Mouse (Mus musculus): Measurements from ENCODE around the gene Cdk14. TPM values are rescaled to one million over a fixed set of nuclear protein-coding genes. Genes with fewer than 3 reads are reported as not detected.
"Not testable (repeated sequence)": the region's sequence is repeated elsewhere in the genome, so short reads cannot be mapped to it uniquely, and the experiment has no call there.

Cdk14 gene
- polyA plus RNA-seq, 1 experiment from 2014 or later, result 15.5 TPM

- no peak overlapping the region for H3K27ac ChIP-seq
- peaks cover 9% of the 10 kb centered on the region; the same call in 1 of the 2 replicates for H3K36me3 ChIP-seq (ENCODE audit: inconsistent target)
- H3K79me2 ChIP-seq (ENCODE audit: inconsistent target), result peaks cover 26% of the 10 kb centered on the region
- WGBS (ENCODE audit: missing documents), result 100% methylated on average over 1 of the region's 2 CpGs
- H3K4me3 ChIP-seq (ENCODE audit: inconsistent target), result no peak overlapping the region
Observed at GRCm38 (mm10) chr5:5246534-5247175, 173.5 kb downstream of the Cdk14 start.

DNA sequence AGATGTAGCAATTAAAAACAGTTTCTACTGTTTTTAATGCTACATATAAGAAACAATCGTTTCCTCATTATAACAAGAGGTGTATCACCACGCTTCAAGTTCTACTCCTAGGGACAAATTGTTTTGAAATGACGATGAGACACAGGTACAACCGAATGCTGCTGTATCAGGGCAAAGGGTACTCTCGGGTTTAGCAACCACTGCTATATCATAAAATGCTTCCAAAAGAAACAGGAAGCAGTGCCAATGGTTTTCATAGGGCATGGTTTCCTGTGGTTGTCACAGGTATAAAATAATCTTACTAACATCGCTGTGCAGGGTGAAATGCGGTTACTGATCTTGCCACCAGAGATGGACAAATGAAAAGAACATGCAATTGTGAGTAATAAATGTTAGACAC is 174.9 kb downstream of the Cdk14 start:
- H3K79me2 ChIP-seq (ENCODE audit: inconsistent target), result peaks cover 25% of the 10 kb centered on the region
- WGBS (ENCODE audit: missing documents), result 71% methylated on average over 7 of the region's 7 CpGs
- H3K36me3 ChIP-seq (ENCODE audit: inconsistent target), result peaks cover 9% of the 10 kb centered on the region; the same call in 1 of the 2 replicates
- H3K27ac ChIP-seq, result no peak overlapping the region
- H3K4me3 ChIP-seq (ENCODE audit: inconsistent target), result no peak overlapping the region

GRCm38 (mm10) chr5:5243648-5244047 is 176.5 kb downstream of the Cdk14 start:
- H3K36me3 ChIP-seq (ENCODE audit: inconsistent target), result peaks cover 6% of the 10 kb centered on the region; the same call in 1 of the 2 replicates
- no peak overlapping the region for H3K27ac ChIP-seq
- H3K79me2 ChIP-seq (ENCODE audit: inconsistent target), result peaks cover 28% of the 10 kb centered on the region
- no peak overlapping the region for H3K4me3 ChIP-seq (ENCODE audit: inconsistent target)

DNA sequence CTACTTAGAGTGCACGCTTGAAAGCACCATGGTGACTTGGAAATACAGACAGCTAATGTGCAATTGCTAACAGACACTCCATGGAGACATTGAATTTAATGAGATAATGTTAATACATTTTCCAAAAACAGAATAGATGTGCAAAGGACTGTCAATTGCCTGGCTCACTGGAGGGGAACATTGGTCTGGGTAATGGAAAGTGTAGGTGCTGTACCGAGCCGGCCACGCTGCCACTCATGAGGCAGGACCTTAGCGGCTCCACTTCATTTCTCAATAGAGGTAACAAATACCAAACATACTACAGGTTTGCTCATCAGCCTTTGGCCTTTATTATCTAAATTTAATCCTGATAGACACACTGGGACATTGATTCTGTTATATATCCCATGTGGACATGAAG is 177.4 kb downstream of the Cdk14 start:
- 93% methylated on average over 5 of the region's 5 CpGs for WGBS (ENCODE audit: missing documents)
- Histone ChIP-seq H3K36me3 (ENCODE audit: inconsistent target) (no peaks in the 10 kb centered on the region), H3K27ac (no peak overlapping the region), H3K4me3 (ENCODE audit: inconsistent target) (no peak overlapping the region), H3K79me2 (ENCODE audit: inconsistent target) (peaks cover 28% of the 10 kb centered on the region)

DNA sequence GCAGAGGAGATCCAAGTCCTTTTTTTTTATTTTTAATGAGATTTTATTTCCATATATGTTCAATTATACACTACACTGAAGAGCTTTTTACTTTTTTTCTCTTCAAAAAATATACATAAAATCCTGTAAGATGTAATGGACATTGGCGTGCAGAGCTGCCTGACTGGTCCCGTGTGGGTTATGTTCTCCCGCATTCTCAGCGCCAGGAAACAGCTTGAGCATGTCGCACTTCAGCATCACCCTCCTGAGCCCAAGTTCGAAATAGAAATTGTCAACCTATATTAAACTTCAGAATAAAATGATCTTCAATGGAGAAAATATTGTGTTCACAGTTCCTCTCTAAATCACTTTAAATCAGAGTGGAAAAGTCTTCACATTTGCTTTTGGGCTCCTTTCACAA is 179.0 kb downstream of the Cdk14 start:
- Histone ChIP-seq H3K36me3 (ENCODE audit: inconsistent target) (no peaks in the 10 kb centered on the region), H3K79me2 (ENCODE audit: inconsistent target) (peaks cover 22% of the 10 kb centered on the region), H3K4me3 (ENCODE audit: inconsistent target) (no peak overlapping the region), H3K27ac (no peak overlapping the region)
- 95% methylated on average over 6 of the region's 6 CpGs for WGBS (ENCODE audit: missing documents)

DNA sequence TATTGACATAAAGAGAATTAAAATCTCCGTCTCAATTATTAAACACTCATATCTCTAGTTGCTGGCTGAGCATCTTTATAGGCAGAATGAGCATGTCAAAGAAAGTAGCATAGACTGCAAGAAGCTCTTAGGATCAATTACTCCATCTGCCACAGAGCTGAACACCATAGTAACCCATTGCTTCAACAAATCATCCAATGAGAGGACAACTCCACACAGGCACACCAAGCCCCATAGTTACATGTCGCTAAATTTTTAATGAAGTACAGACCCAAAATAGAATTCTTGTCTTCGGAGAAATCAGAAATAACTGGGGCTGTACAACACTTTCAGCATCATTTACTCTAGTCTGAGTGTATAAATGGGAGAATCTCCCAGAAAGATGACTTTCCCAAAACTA is 180.0 kb downstream of the Cdk14 start:
- WGBS (ENCODE audit: missing documents), result 97% methylated on average over 3 of the region's 3 CpGs

GRCm38 (mm10) chr5:5234935-5235334 is 185.2 kb downstream of the Cdk14 start:
- peaks cover 19% of the 10 kb centered on the region for H3K79me2 ChIP-seq (ENCODE audit: inconsistent target)
- H3K27ac ChIP-seq; H3K4me3 ChIP-seq (ENCODE audit: inconsistent target); H3K36me3 ChIP-seq (ENCODE audit: inconsistent target): not testable (repeated sequence)
- 100% methylated on average over 9 of the region's 10 CpGs for WGBS (ENCODE audit: missing documents)

More for the DNA sequence above, 180.0 kb downstream of the Cdk14 start:
- Histone ChIP-seq H3K27ac (no peak overlapping the region), H3K36me3 (ENCODE audit: inconsistent target) (no peaks in the 10 kb centered on the region), H3K79me2 (ENCODE audit: inconsistent target) (peaks cover 22% of the 10 kb centered on the region), H3K4me3 (ENCODE audit: inconsistent target) (no peak overlapping the region)

- Histone ChIP-seq H3K36me3 (ENCODE audit: inconsistent target) (no peaks in the 10 kb centered on the region), H3K27ac (no peak overlapping the region), H3K79me2 (ENCODE audit: inconsistent target) (peaks cover 25% of the 10 kb centered on the region), H3K4me3 (ENCODE audit: inconsistent target) (no peak overlapping the region)
- 97% methylated on average over 4 of the region's 4 CpGs for WGBS (ENCODE audit: missing documents)
Observed at GRCm38 (mm10) chr5:5226966-5227365, 193.1 kb downstream of the Cdk14 start.

DNA sequence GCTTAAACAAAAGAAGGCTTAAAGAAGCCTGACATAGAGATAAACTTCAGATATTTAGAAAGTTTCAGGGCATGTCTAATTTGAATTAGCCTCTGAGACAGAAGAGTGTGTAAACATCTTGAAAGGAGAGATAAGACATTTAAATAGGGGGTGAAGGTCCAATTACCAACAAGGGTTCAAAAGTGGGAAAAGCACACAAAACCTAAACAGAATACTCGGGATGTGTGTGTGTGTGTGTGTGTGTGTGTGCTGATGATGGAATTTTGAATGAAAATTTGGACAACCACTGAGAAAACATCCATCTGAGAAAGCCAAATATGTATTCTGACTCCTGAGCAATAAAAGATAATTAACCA is 208.4 kb downstream of the Cdk14 start:
- Histone ChIP-seq H3K36me3 (ENCODE audit: inconsistent target) (no peaks in the 10 kb centered on the region), H3K4me3 (ENCODE audit: inconsistent target) (no peak overlapping the region), H3K79me2 (ENCODE audit: inconsistent target) (peaks cover 62% of the 10 kb centered on the region), H3K27ac (no peak overlapping the region)
- WGBS (ENCODE audit: missing documents), result 67% methylated on average over 1 of the region's 1 CpGs

DNA sequence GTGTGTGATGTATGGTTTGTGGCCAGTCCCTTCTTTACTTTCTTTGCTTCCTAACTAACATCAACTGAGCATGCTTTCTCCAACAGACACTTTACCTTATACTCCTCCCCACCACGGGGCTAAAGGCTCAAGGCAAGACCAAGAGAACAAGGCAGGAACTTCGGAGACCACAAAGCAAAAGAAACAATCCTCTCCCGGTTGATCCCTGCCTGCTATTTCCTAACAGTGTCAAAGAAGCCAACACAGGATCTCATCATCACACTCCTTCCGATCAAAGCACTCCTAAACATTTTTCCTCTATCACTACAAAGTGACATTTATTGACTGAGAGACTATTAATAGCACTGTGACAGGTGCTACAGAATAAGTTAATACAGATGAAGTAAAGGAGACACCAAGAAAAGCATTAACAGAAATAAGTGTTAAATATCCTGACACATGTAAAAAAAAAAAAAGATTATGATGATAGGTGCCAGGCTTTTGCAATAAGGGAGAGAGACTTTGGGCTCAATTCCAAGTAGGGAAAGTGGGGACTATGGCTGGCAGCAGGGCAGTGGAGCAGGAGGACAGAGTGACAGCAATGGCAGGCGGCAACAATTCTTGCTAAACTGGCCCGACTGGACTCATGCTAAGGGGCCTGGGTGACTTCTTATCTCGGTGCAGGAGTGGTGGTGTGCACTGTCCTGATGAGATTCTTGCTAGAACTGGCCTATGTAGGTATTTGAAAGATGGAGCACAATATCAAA is 208.9 kb downstream of the Cdk14 start:
- 80% methylated on average over 7 of the region's 7 CpGs for WGBS (ENCODE audit: missing documents)
- no peak overlapping the region for H3K4me3 ChIP-seq (ENCODE audit: inconsistent target)
- H3K27ac ChIP-seq, result no peak overlapping the region
- H3K79me2 ChIP-seq (ENCODE audit: inconsistent target), result peaks cover 62% of the 10 kb centered on the region
- H3K36me3 ChIP-seq (ENCODE audit: inconsistent target), result no peaks in the 10 kb centered on the region

- 95% methylated on average over 4 of the region's 4 CpGs for WGBS (ENCODE audit: missing documents)
- H3K79me2 ChIP-seq (ENCODE audit: inconsistent target), result peaks cover 77% of the 10 kb centered on the region
- H3K27ac ChIP-seq, result no peak overlapping the region
- no peak overlapping the region for H3K4me3 ChIP-seq (ENCODE audit: inconsistent target)
- H3K36me3 ChIP-seq (ENCODE audit: inconsistent target), result no peaks in the 10 kb centered on the region
Observed at GRCm38 (mm10) chr5:5208016-5208415, 212.1 kb downstream of the Cdk14 start.

- Histone ChIP-seq H3K4me3 (ENCODE audit: inconsistent target) (no peak overlapping the region), H3K79me2 (ENCODE audit: inconsistent target) (peaks cover 75% of the 10 kb centered on the region), H3K36me3 (ENCODE audit: inconsistent target) (no peaks in the 10 kb centered on the region), H3K27ac (no peak overlapping the region)
- 26% methylated on average over 9 of the region's 9 CpGs for WGBS (ENCODE audit: missing documents)
Observed at GRCm38 (mm10) chr5:5206012-5206411, 214.1 kb downstream of the Cdk14 start.

- no peaks in the 10 kb centered on the region for H3K36me3 ChIP-seq (ENCODE audit: inconsistent target)
- H3K4me3 ChIP-seq (ENCODE audit: inconsistent target), result no peak overlapping the region
- 92% methylated on average over 5 of the region's 5 CpGs for WGBS (ENCODE audit: missing documents)
- H3K79me2 ChIP-seq (ENCODE audit: inconsistent target), result peaks cover 18% of the 10 kb centered on the region
- no peak overlapping the region for H3K27ac ChIP-seq
Observed at GRCm38 (mm10) chr5:5194562-5195221, 225.4 kb downstream of the Cdk14 start.

DNA sequence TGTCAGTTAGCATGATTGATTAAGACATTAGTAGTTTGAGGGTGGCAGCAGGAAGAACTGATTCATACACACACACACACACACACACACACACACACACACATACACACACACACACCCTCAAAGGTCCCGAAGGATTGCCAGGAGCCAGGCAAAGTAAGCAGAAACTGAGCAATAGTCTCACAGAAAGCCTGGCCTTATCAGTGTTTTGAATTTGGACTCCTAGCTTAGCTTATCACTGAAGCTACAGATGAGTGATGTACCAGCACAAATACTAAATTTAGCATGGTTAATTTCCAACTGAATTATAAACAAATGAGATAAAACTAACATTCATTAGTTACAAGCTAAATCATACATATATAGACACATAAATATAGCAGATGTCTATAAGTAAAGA is 230.5 kb downstream of the Cdk14 start:
- Histone ChIP-seq H3K27ac (no peak overlapping the region), H3K79me2 (ENCODE audit: inconsistent target) (peaks cover 5% of the 10 kb centered on the region; the same call in 1 of the 2 replicates), H3K36me3 (ENCODE audit: inconsistent target) (no peaks in the 10 kb centered on the region), H3K4me3 (ENCODE audit: inconsistent target) (no peak overlapping the region)
- 100% methylated on average over 1 of the region's 1 CpGs for WGBS (ENCODE audit: missing documents)
